Mouse (Mus musculus): ENCODE data around the gene Cxcl15.
"Not testable (repeated sequence)": the region's sequence is repeated elsewhere in the genome, so short reads cannot be mapped to it uniquely, and the experiment has no call there.

Cxcl15 gene

GRCm38 (mm10) chr5:90790074-90790502, 4.2 kb upstream of the Cxcl15 start:
- DNase-seq: no peak

GRCm38 (mm10) chr5:90795392-90795791, 1.1 kb downstream of the Cxcl15 start:
- DNase-seq: not testable (repeated sequence)

GRCm38 (mm10) chr5:90804574-90804973, 10.2 kb downstream of the Cxcl15 start:
- DNase-seq: no peak

GRCm38 (mm10) chr5:90806050-90806449, 11.7 kb downstream of the Cxcl15 start:
- no peak for DNase-seq

GRCm38 (mm10) chr5:90807176-90807950, 13.0 kb downstream of the Cxcl15 start:
- DNase-seq: no peak

GRCm38 (mm10) chr5:90819756-90820155, 25.4 kb downstream of the Cxcl15 start:
- no peak for DNase-seq

GRCm38 (mm10) chr5:90832145-90832767, 37.9 kb downstream of the Cxcl15 start:
- DNase-seq: no peak

GRCm38 (mm10) chr5:90832768-90833388, 38.5 kb downstream of the Cxcl15 start:
- no peak for DNase-seq

- DNase-seq: no peak
Measured at GRCm38 (mm10) chr5:90834436-90834835, 40.1 kb downstream of the Cxcl15 start.

- no peak for DNase-seq
Measured at GRCm38 (mm10) chr5:90838582-90838981, 44.2 kb downstream of the Cxcl15 start.

- no peak for DNase-seq
Measured at GRCm38 (mm10) chr5:90840902-90841869, 46.9 kb downstream of the Cxcl15 start.

GRCm38 (mm10) chr5:90843891-90844290, 49.6 kb downstream of the Cxcl15 start:
- DNase-seq: no peak

- DNase-seq: not testable (repeated sequence)
Measured at GRCm38 (mm10) chr5:90850096-90850495, 55.8 kb downstream of the Cxcl15 start.

GRCm38 (mm10) chr5:90851391-90851790, 57.1 kb downstream of the Cxcl15 start:
- not testable (repeated sequence) for DNase-seq

Measured in liver (tissue).